Mouse (Mus musculus): ENCODE measurements around the gene Gm10300. TPM values are rescaled to one million over a fixed set of nuclear protein-coding genes. Genes with fewer than 3 reads are reported as not detected.
A peak's percentile ranks its signal among the peaks of the same experiment; 100 is the strongest.

The Gm10300 gene
- 0.10 TPM in 2 replicates for polyA plus RNA-seq (2015; fragmentation: Nextera tagmentation; extraction: Ambion mirVana)

DNA sequence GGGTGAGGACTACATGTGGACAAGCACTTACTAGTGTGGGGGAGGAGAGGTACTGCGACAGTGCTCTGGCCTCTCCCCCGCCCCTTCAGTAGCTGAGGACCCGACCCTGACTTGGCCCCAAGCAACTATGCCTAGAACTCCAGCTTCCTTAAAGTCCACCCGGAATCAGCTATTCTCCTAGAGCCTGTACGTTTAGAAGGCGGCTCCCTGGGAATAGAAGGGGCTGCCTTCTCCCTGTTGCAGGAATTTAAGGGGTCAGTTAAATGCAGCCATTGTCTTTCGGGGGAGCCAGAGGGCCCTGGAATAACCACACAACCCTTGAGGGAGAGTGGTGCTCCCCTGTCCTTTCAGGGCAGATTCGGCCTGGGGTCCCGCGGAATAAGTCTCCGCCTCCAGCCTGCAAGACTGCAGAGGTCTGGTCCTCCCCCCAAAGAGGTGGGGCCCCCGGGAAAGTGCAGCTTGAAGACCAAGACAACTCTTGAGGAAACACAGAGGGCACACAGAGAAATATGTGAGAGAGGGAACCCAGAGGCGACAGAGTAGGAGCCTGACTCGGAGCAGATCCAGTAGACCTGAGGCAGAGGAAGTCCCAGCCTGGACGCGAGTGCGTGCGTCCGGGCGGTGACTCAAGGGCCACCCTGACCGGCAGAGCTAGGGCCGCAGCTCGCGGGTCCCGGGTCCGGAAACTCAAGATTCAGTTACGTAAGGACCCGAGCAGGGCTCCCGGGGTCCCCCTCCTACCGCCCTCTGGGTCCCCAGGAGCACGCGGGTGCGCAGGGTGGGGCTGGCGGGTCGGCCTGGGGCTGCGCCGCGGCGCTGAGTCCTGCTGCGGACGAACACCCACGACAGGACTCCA is at the start of gene Gm10300:
Gene Gm10300 (plus strand): TSS at position 621 of the 856 bp plus-strand sequence.
- Histone ChIP-seq H3K27me3 (no peaks in the 10 kb centered on the region), H3K4me1 (peaks cover 24% of the 10 kb centered on the region), H3K27ac (peak within 1 kb of the TSS; percentile 51), H3K9ac (peak within 1 kb of the TSS; percentile 61), H3K4me2 (peak within 1 kb of the TSS; percentile 99), H3K9me3 (no peaks in the 10 kb centered on the region), H3K36me3 (no peaks in the 10 kb centered on the region), H3K4me3 (peak within 1 kb of the TSS; percentile 72)
- ATAC-seq (ENCODE audit: insufficient number of reproducible peaks, low FRiP score, low TSS enrichment, low read depth), result peak; percentile 30; the same call in 1 of the 2 replicates
- under 1% methylated on average over 42 of the region's 42 CpGs for WGBS

DNA sequence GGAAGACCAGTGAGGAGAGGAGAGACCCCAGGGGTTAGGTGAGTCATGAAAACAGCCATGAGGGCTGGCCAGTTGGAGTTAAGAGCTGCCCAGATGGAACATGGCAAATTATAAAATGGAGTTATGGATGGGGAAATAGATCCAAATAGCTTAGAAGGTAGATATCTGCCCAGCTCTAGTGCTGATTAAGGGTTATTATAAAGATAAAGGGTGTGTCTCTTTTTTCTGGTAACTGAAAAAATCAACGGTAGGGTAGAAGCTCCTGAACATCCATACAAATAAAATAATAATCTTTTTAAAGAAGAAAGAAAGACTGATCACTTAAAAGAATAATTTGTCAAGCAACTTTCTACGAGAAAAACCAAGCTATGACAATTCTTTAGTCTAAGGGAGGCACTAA is 49.2 kb upstream of the Gm10300 start:
- Histone ChIP-seq H3K27ac (no peak overlapping the region), H3K27me3 (no peaks in the 10 kb centered on the region), H3K4me1 (peaks cover 3% of the 10 kb centered on the region; the same call in 1 of the 2 replicates), H3K9me3 (no peaks in the 10 kb centered on the region), H3K4me3 (no peak overlapping the region), H3K36me3 (no peaks in the 10 kb centered on the region), H3K4me2 (no peak overlapping the region), H3K9ac (no peak overlapping the region)
- ATAC-seq (ENCODE audit: insufficient number of reproducible peaks, low FRiP score, low TSS enrichment, low read depth), result no peak
- 55% methylated on average over 2 of the region's 2 CpGs for WGBS

GRCm38 (mm10) chr4:132025738-132026527 is 48.6 kb upstream of the Gm10300 start:
- Histone ChIP-seq H3K4me2 (no peak overlapping the region), H3K9me3 (no peaks in the 10 kb centered on the region), H3K36me3 (no peaks in the 10 kb centered on the region), H3K27ac (no peak overlapping the region), H3K4me3 (no peak overlapping the region), H3K4me1 (peaks cover 3% of the 10 kb centered on the region; the same call in 1 of the 2 replicates), H3K9ac (no peak overlapping the region), H3K27me3 (no peaks in the 10 kb centered on the region)
- no peak for ATAC-seq (ENCODE audit: insufficient number of reproducible peaks, low FRiP score, low TSS enrichment, low read depth)
- 22% methylated on average over 5 of the region's 5 CpGs for WGBS

DNA sequence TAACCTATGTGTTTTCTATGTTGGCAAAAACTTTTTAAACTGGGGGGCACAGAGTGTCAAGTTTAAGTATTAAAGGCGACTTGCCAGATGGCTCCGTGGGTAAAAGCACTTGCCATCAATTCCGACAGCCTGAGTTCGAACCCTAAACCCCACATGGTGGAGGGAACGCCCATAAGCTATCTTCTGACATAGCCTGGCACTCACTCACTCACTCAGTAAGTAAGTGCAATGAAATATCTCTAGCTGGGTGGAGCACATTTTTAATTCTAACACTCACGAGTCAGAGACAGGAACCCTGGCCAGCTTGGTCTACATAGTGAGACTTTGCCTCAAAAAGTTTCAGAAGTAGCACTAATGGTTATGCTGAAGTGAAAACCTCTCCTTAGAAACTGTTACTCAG is 47.3 kb upstream of the Gm10300 start:
- no peak overlapping the region for H3K4me2 ChIP-seq
- 72% methylated on average over 6 of the region's 6 CpGs for WGBS
- no peak overlapping the region for H3K4me3 ChIP-seq
- H3K4me1 ChIP-seq, result peaks cover 3% of the 10 kb centered on the region; the same call in 1 of the 2 replicates
- no peaks in the 10 kb centered on the region for H3K36me3 ChIP-seq
- H3K9ac ChIP-seq, result no peak overlapping the region
- H3K27me3 ChIP-seq, result no peaks in the 10 kb centered on the region
- no peaks in the 10 kb centered on the region for H3K9me3 ChIP-seq
- H3K27ac ChIP-seq, result no peak overlapping the region
- no peak for ATAC-seq (ENCODE audit: insufficient number of reproducible peaks, low FRiP score, low TSS enrichment, low read depth)

- no peaks in the 10 kb centered on the region for H3K9me3 ChIP-seq
- H3K4me2 ChIP-seq, result no peak overlapping the region
- H3K27ac ChIP-seq, result no peak overlapping the region
- H3K9ac ChIP-seq, result no peak overlapping the region
- no peak overlapping the region for H3K4me3 ChIP-seq
- H3K4me1 ChIP-seq, result peaks cover 3% of the 10 kb centered on the region; the same call in 1 of the 2 replicates
- H3K27me3 ChIP-seq, result no peaks in the 10 kb centered on the region
- no peak for ATAC-seq (ENCODE audit: insufficient number of reproducible peaks, low FRiP score, low TSS enrichment, low read depth)
- 98% methylated on average over 1 of the region's 1 CpGs for WGBS
- H3K36me3 ChIP-seq, result no peaks in the 10 kb centered on the region
These were observed 46.7 kb upstream of the Gm10300 start for GRCm38 (mm10) chr4:132027806-132028205.

DNA sequence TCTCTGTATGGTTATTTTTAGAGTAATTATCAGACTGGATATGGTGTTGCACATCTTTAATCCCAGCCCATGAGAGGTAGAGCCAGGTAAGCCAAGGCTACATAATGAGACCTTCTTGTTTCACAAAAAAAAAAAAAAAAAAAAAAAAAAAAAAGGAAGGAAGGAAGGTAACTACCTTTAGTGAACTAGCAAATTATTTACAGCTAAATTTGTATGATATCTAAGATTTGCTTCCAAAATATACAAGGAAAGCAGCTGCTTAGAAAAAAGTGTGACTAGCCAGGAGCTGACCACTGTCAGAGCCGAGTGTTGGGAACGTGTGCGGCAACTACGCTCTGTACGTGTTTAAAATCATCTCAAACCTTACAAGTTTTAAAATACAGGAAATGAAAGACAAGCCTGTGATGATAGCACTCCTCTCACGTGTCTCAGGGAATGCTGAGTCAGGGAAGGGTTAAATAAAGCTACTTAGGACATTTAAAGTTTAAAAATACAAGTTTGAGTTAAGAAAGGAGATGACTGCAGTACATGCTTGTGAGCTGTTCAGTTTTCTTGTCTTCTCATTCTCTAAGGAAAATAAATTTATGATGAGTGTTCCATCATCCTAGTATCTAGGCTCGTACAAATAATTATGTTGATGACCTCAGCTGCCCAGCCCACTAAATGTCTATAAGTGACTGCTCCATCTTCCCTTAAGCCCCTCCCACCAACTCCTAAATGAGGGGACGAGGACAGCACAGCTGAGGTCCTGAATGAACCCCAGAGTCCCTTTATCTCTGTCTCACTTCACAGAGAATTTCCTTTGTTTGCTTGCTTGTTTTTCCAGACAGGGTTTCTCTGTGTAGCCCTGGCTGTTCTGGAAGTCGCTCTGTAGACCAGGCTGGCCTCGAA is 44.4 kb upstream of the Gm10300 start:
- no peaks in the 10 kb centered on the region for H3K9me3 ChIP-seq
- H3K4me3 ChIP-seq, result no peak overlapping the region
- no peak overlapping the region for H3K4me2 ChIP-seq
- no peak overlapping the region for H3K27ac ChIP-seq
- no peaks in the 10 kb centered on the region for H3K36me3 ChIP-seq
- 69% methylated on average over 10 of the region's 10 CpGs for WGBS
- no peak for ATAC-seq (ENCODE audit: insufficient number of reproducible peaks, low FRiP score, low TSS enrichment, low read depth)
- no peaks in the 10 kb centered on the region for H3K27me3 ChIP-seq
- H3K4me1 ChIP-seq, result peaks cover 3% of the 10 kb centered on the region; the same call in 1 of the 2 replicates
- no peak overlapping the region for H3K9ac ChIP-seq

GRCm38 (mm10) chr4:132033183-132033582 is 41.3 kb upstream of the Gm10300 start:
- no peaks in the 10 kb centered on the region for H3K9me3 ChIP-seq
- whole genome bisulfite sequencing, result 92% methylated on average over 1 of the region's 1 CpGs
- H3K27ac ChIP-seq, result no peak overlapping the region
- no peaks in the 10 kb centered on the region for H3K36me3 ChIP-seq
- no peak for ATAC-seq (ENCODE audit: insufficient number of reproducible peaks, low FRiP score, low TSS enrichment, low read depth)
- no peak overlapping the region for H3K4me2 ChIP-seq
- no peak overlapping the region for H3K4me3 ChIP-seq
- no peaks in the 10 kb centered on the region for H3K4me1 ChIP-seq
- H3K9ac ChIP-seq, result no peak overlapping the region
- no peaks in the 10 kb centered on the region for H3K27me3 ChIP-seq

- H3K9ac ChIP-seq, result no peak overlapping the region
- no peak for ATAC-seq (ENCODE audit: insufficient number of reproducible peaks, low FRiP score, low TSS enrichment, low read depth)
- no peak overlapping the region for H3K4me3 ChIP-seq
- no peak overlapping the region for H3K27ac ChIP-seq
- H3K36me3 ChIP-seq, result no peaks in the 10 kb centered on the region
- 32% methylated on average over 2 of the region's 2 CpGs for WGBS
- no peaks in the 10 kb centered on the region for H3K27me3 ChIP-seq
- no peaks in the 10 kb centered on the region for H3K4me1 ChIP-seq
- no peak overlapping the region for H3K4me2 ChIP-seq
- H3K9me3 ChIP-seq, result no peaks in the 10 kb centered on the region
These were observed 40.3 kb upstream of the Gm10300 start for GRCm38 (mm10) chr4:132034242-132034641.

DNA sequence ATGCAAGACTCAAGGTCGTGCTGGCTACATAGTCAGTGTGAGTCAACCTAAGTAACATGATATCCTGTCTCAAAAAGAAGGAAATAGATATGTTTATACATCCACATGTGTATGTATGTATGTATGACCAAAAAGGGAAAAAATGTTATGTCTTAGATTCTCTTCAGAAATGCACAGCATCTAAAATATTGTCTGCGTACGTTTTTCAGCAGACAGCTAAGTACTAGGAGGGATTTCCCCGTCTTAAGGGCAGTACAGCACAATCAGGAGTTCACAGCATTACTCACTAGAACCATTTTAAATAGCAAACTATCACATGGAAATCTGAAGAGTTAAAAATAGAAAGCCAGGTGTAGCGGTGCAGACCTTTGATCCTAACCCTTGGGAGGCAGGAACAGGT is 37.4 kb upstream of the Gm10300 start:
- Histone ChIP-seq H3K4me3 (no peak overlapping the region), H3K4me1 (no peaks in the 10 kb centered on the region), H3K4me2 (no peak overlapping the region), H3K27me3 (no peaks in the 10 kb centered on the region), H3K9ac (no peak overlapping the region), H3K36me3 (no peaks in the 10 kb centered on the region), H3K9me3 (no peaks in the 10 kb centered on the region), H3K27ac (no peak overlapping the region)
- 70% methylated on average over 5 of the region's 5 CpGs for WGBS
- ATAC-seq (ENCODE audit: insufficient number of reproducible peaks, low FRiP score, low TSS enrichment, low read depth), result no peak

DNA sequence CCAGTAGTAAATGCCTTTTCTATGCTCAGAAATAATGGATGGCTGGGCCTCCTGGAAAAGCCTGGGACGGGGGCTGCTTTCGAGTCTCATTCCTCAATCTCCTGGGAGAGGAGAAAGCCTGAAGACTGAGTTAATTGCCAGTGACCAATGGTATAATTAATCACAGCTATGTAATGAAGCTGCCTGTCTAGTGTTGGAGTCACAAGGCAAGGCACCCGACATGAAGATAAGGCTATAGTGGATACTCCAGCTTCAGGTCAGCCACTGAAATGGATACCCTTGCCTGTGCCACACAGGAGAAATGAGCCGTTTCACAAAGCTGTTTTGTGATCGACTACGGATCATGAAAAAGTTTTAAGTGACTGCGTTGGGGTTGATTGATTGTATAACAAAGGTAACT is 36.5 kb upstream of the Gm10300 start:
- H3K9ac ChIP-seq, result no peak overlapping the region
- H3K4me2 ChIP-seq, result no peak overlapping the region
- no peaks in the 10 kb centered on the region for H3K4me1 ChIP-seq
- H3K27me3 ChIP-seq, result no peaks in the 10 kb centered on the region
- H3K4me3 ChIP-seq, result no peak overlapping the region
- H3K36me3 ChIP-seq, result no peaks in the 10 kb centered on the region
- ATAC-seq (ENCODE audit: insufficient number of reproducible peaks, low FRiP score, low TSS enrichment, low read depth), result no peak
- 44% methylated on average over 7 of the region's 7 CpGs for WGBS
- H3K27ac ChIP-seq, result no peak overlapping the region
- H3K9me3 ChIP-seq, result no peaks in the 10 kb centered on the region

GRCm38 (mm10) chr4:132038809-132039208 is 35.7 kb upstream of the Gm10300 start:
- H3K4me2 ChIP-seq, result no peak overlapping the region
- no peak overlapping the region for H3K27ac ChIP-seq
- no peaks in the 10 kb centered on the region for H3K27me3 ChIP-seq
- ATAC-seq (ENCODE audit: insufficient number of reproducible peaks, low FRiP score, low TSS enrichment, low read depth), result no peak
- no peaks in the 10 kb centered on the region for H3K36me3 ChIP-seq
- no peak overlapping the region for H3K4me3 ChIP-seq
- H3K9ac ChIP-seq, result no peak overlapping the region
- H3K4me1 ChIP-seq, result no peaks in the 10 kb centered on the region
- WGBS, result 80% methylated on average over 2 of the region's 2 CpGs
- H3K9me3 ChIP-seq, result no peaks in the 10 kb centered on the region
